In genomic region chr6:51730564-51731351, GRCm38 (mm10) we compare ENCODE assay signal across 16 mouse cellular contexts.
DNase-seq lines count a peak whose midpoint lies in the region; ATAC-seq and TF ChIP-seq lines count a peak whose summit lies in the region.
"Had no signal": no experiment of that assay in that cellular context is flagged by ENCODE, and none has a peak within 500 bp of the region (broad histone marks: within the 10 kb centered on the region; RNA-seq: fewer than 3 reads in every experiment).

No protein-coding gene starts in this region.

- no peaks in the 10 kb centered on the region for H3K9me3 ChIP-seq in heart, embryonic 10.5 days
- no peaks in the 10 kb centered on the region for H3K9me3 ChIP-seq in forebrain, embryonic 12.5 days
- no peaks in the 10 kb centered on the region for H3K9me3 ChIP-seq in hindbrain, embryonic 16.5 days (ENCODE audit: control insufficient read depth, low read length)
- no peaks in the 10 kb centered on the region for H3K9me3 ChIP-seq in stomach, postnatal 0 days (ENCODE audit: control insufficient read depth, low read length)

- no peak for TF ChIP-seq CTCF in stomach, postnatal 0 days (IDR thresholded peaks at IDR 0.05; ENCODE audit: low read depth)

- H3K4me2 ChIP-seq in forebrain, embryonic 12.5 days = no peak overlapping the region
- H3K4me2 ChIP-seq in hindbrain, embryonic 16.5 days (ENCODE audit: low read length) = no peak overlapping the region
- H3K4me2 ChIP-seq in stomach, postnatal 0 days (replicated peaks; ENCODE audit: low read depth) = no peak overlapping the region

- 59% methylated on average over 17 of the region's 17 CpGs for WGBS in heart, embryonic 10.5 days
- 43% methylated on average over 17 of the region's 17 CpGs for WGBS in forebrain, embryonic 12.5 days
- 51% methylated on average over 17 of the region's 17 CpGs for WGBS in hindbrain, embryonic 16.5 days
- 68% methylated on average over 17 of the region's 17 CpGs for WGBS in stomach, postnatal 0 days

- no peak overlapping the region for H3K4me3 ChIP-seq in heart, embryonic 10.5 days
- no peak overlapping the region for H3K4me3 ChIP-seq in forebrain, embryonic 12.5 days (replicated peaks)
- no peak overlapping the region for H3K4me3 ChIP-seq in hindbrain, embryonic 16.5 days (ENCODE audit: low read length)
- no peak overlapping the region for H3K4me3 ChIP-seq in stomach, postnatal 0 days (ENCODE audit: low read depth, low read length)
- H3K4me3 ChIP-seq: myocyte had no signal

- no peaks in the 10 kb centered on the region for H3K27me3 ChIP-seq in heart, embryonic 10.5 days (ENCODE audit: insufficient read depth, poor library complexity, severe bottlenecking)
- no peaks in the 10 kb centered on the region for H3K27me3 ChIP-seq in forebrain, embryonic 12.5 days
- H3K27me3 ChIP-seq in hindbrain, embryonic 16.5 days (replicated peaks; ENCODE audit: control insufficient read depth, insufficient read depth, low read length) = no peaks in the 10 kb centered on the region
- H3K27me3 ChIP-seq in stomach, postnatal 0 days (ENCODE audit: control insufficient read depth, insufficient read depth, low read length) = no peaks in the 10 kb centered on the region

- intact Hi-C loops in heart, postnatal 14 days (cut with DNase I) = no loop called here

- no peak for DNase-seq in heart, embryonic 10.5 days (ENCODE audit: low spot score)
- DNase-seq in heart, postnatal 14 days = no peak
- peak; percentile 42 for DNase-seq in brain, adult 2 months (ENCODE audit: low read depth, low spot score)
- DNase-seq in spleen, postnatal 4 days (ENCODE audit: low spot score in 2 of 2) = no peak
- DNase-seq in MN1 (ENCODE audit: low spot score) = no peak
- DNase-seq in stomach, postnatal 0 days (ENCODE audit: low spot score) = no peak
- DNase-seq: adrenal gland, adult 2 months; B cell, adult 2 months; cerebellum, postnatal 36 days; kidney, postnatal 4 days; liver, postnatal 0 days had no signal

- peak; percentile 46 for ATAC-seq in forebrain, embryonic 12.5 days (ENCODE audit: low FRiP score)
- ATAC-seq in hindbrain, embryonic 16.5 days = peak; percentile 60; the same call in 1 of the 2 replicates
- ATAC-seq in stomach, postnatal 0 days (ENCODE audit: low FRiP score, low TSS enrichment) = no peak
- ATAC-seq: intestine, postnatal 0 days; liver, postnatal 0 days had no signal

- TF ChIP-seq EP300 in stomach, postnatal 0 days (optimal IDR thresholded peaks at IDR 0.05) = no peak

- peak overlapping the region; percentile 52 for H3K27ac ChIP-seq in heart, embryonic 10.5 days
- H3K27ac ChIP-seq in forebrain, embryonic 12.5 days = peak overlapping the region; percentile 50; the same call in 1 of the 2 replicates
- H3K27ac ChIP-seq in hindbrain, embryonic 16.5 days (ENCODE audit: low read depth, low read length) = peak overlapping the region; percentile 1; the same call in 1 of the 2 replicates
- H3K27ac ChIP-seq in stomach, postnatal 0 days (replicated peaks) = no peak overlapping the region
- H3K27ac ChIP-seq: macrophage had no signal

- H3K9ac ChIP-seq in forebrain, embryonic 12.5 days = no peak overlapping the region
- no peak overlapping the region for H3K9ac ChIP-seq in hindbrain, embryonic 16.5 days (ENCODE audit: low read depth, low read length)
- no peak overlapping the region for H3K9ac ChIP-seq in stomach, postnatal 0 days (ENCODE audit: low read length)
- H3K9ac ChIP-seq: liver, postnatal 0 days had no signal

- H3K4me1 ChIP-seq in heart, embryonic 10.5 days = peaks cover 19% of the 10 kb centered on the region
- peaks cover 19% of the 10 kb centered on the region for H3K4me1 ChIP-seq in forebrain, embryonic 12.5 days
- peaks cover 8% of the 10 kb centered on the region for H3K4me1 ChIP-seq in hindbrain, embryonic 16.5 days (ENCODE audit: control insufficient read depth, insufficient read depth, low read depth, low read length)
- no peaks in the 10 kb centered on the region for H3K4me1 ChIP-seq in stomach, postnatal 0 days (replicated peaks; ENCODE audit: control insufficient read depth, insufficient read depth)

- H3K36me3 ChIP-seq in heart, embryonic 10.5 days = no peaks in the 10 kb centered on the region
- no peaks in the 10 kb centered on the region for H3K36me3 ChIP-seq in forebrain, embryonic 12.5 days (replicated peaks)
- no peaks in the 10 kb centered on the region for H3K36me3 ChIP-seq in hindbrain, embryonic 16.5 days (ENCODE audit: control insufficient read depth, insufficient read depth, low read length)
- H3K36me3 ChIP-seq in stomach, postnatal 0 days (ENCODE audit: control insufficient read depth, insufficient read depth, low read length) = no peaks in the 10 kb centered on the region
